Comparison of ENCODE assay signal across 8 mouse cellular contexts in genomic region chr17:25861704-25862612, GRCm38 (mm10). TPM values are rescaled to one million over a fixed set of nuclear protein-coding genes. Genes with fewer than 3 reads are reported as not detected.
DNase-seq lines count a peak whose midpoint lies in the region; ATAC-seq and TF ChIP-seq lines count a peak whose summit lies in the region.

No protein-coding gene starts in this region.

- no peak for ATAC-seq in embryonic facial prominence, embryonic 12.5 days (ENCODE audit: insufficient number of reproducible peaks, insufficient read depth, low FRiP score, low TSS enrichment)
- no peak for ATAC-seq in intestine, embryonic 14.5 days (replicated peaks; ENCODE audit: low FRiP score, low TSS enrichment, low read depth)

- H3K27ac ChIP-seq in liver, adult 2 months (replicated peaks; ENCODE audit: insufficient read depth, low read depth, low read length): peak overlapping the region; percentile 61
- peak overlapping the region; percentile 86 for H3K27ac ChIP-seq in embryonic facial prominence, embryonic 12.5 days
- H3K27ac ChIP-seq in intestine, embryonic 14.5 days (ENCODE audit: low read depth): peak overlapping the region; percentile 83

- H3K27me3 ChIP-seq in liver, adult 2 months (ENCODE audit: control insufficient read depth, insufficient read depth, low read length): no peaks in the 10 kb centered on the region
- H3K27me3 ChIP-seq in embryonic facial prominence, embryonic 12.5 days: no peaks in the 10 kb centered on the region
- no peaks in the 10 kb centered on the region for H3K27me3 ChIP-seq in intestine, embryonic 14.5 days (replicated peaks; ENCODE audit: control insufficient read depth, insufficient read depth, low read length)
- no peaks in the 10 kb centered on the region for H3K27me3 ChIP-seq in myocyte (ENCODE audit: control insufficient read depth, insufficient read depth, insufficient read length)

- no peaks in the 10 kb centered on the region for H3K9me3 ChIP-seq in embryonic facial prominence, embryonic 12.5 days
- H3K9me3 ChIP-seq in intestine, embryonic 14.5 days (ENCODE audit: control insufficient read depth, low read length): no peaks in the 10 kb centered on the region

- H3K4me3 ChIP-seq in liver, adult 2 months (ENCODE audit: insufficient read depth, low read depth, low read length): peak overlapping the region; percentile 71
- peak overlapping the region; percentile 72 for H3K4me3 ChIP-seq in embryonic facial prominence, embryonic 12.5 days
- peak overlapping the region; percentile 63 for H3K4me3 ChIP-seq in intestine, embryonic 14.5 days (ENCODE audit: low read depth, low read length)
- peak overlapping the region; percentile 32 for H3K4me3 ChIP-seq in myocyte

- H3K4me2 ChIP-seq in embryonic facial prominence, embryonic 12.5 days (replicated peaks): peak overlapping the region; percentile 89
- H3K4me2 ChIP-seq in intestine, embryonic 14.5 days (ENCODE audit: low read length): peak overlapping the region; percentile 75
- peak overlapping the region; percentile 86 for H3K4me2 ChIP-seq in myocyte (ENCODE audit: low read depth)

- TF ChIP-seq CTCF in liver, adult 2 months (IDR thresholded peaks at IDR 0.05; ENCODE audit: low read depth, low read length): no peak

- peaks cover 17% of the 10 kb centered on the region; the same call in 1 of the 2 replicates for H3K79me2 ChIP-seq in liver, adult 2 months (ENCODE audit: control insufficient read depth, insufficient read depth, low read length)
- no peaks in the 10 kb centered on the region for H3K79me2 ChIP-seq in myocyte (ENCODE audit: control insufficient read depth, insufficient read depth)

- no peak for TF ChIP-seq POLR2A in liver, adult 2 months (IDR thresholded peaks at IDR 0.05; ENCODE audit: extremely low read depth, insufficient read depth, low read length)
- no peak for TF ChIP-seq POLR2A in myocyte (IDR thresholded peaks at IDR 0.05; ENCODE audit: insufficient read length, low read depth)

- H3K36me3 ChIP-seq in liver, adult 2 months (ENCODE audit: control insufficient read depth, insufficient read depth, low read length): no peaks in the 10 kb centered on the region
- no peaks in the 10 kb centered on the region for H3K36me3 ChIP-seq in embryonic facial prominence, embryonic 12.5 days
- no peaks in the 10 kb centered on the region; the same call in 1 of the 2 replicates for H3K36me3 ChIP-seq in intestine, embryonic 14.5 days (ENCODE audit: control insufficient read depth, insufficient read depth, low read length)
- H3K36me3 ChIP-seq in myocyte (ENCODE audit: control insufficient read depth, insufficient read depth): no peaks in the 10 kb centered on the region

- DNase-seq in liver, adult 2 months (ENCODE audit: extremely low read depth, low read depth, low spot score): no peak
- DNase-seq in liver: no peak
- no peak for DNase-seq in intestine, embryonic 14.5 days (ENCODE audit: low spot score)
- no peak for DNase-seq in adrenal gland, postnatal 4 days (ENCODE audit: low spot score in 2 of 2)
- DNase-seq in layer of hippocampus, adult 9-10 months (ENCODE audit: low spot score): no peak
- no peak for DNase-seq in left cerebral cortex, adult 9 months (ENCODE audit: low spot score in 2 of 2)

- H3ac ChIP-seq in myocyte (ENCODE audit: control insufficient read depth, insufficient read length): peak overlapping the region; percentile 11

- WGBS in liver, adult 2 months: 8% methylated on average over 6 of the region's 6 CpGs
- WGBS in embryonic facial prominence, embryonic 12.5 days: 14% methylated on average over 6 of the region's 6 CpGs
- 11% methylated on average over 6 of the region's 6 CpGs for WGBS in intestine, embryonic 14.5 days

- peak overlapping the region; percentile 82 for H3K9ac ChIP-seq in liver, adult 2 months (ENCODE audit: low read depth, low read length)
- H3K9ac ChIP-seq in embryonic facial prominence, embryonic 12.5 days: peak overlapping the region; percentile 82
- H3K9ac ChIP-seq in intestine, embryonic 14.5 days (ENCODE audit: low read length): peak overlapping the region; percentile 75

- H3K4me1 ChIP-seq in liver, adult 2 months (ENCODE audit: control insufficient read depth, insufficient read depth, low read length): peaks cover 29% of the 10 kb centered on the region
- H3K4me1 ChIP-seq in embryonic facial prominence, embryonic 12.5 days: peaks cover 17% of the 10 kb centered on the region
- peaks cover 9% of the 10 kb centered on the region for H3K4me1 ChIP-seq in intestine, embryonic 14.5 days (replicated peaks; ENCODE audit: control insufficient read depth, insufficient read depth, low read length)

TF ChIP-seq in myocyte, 11 proteins besides CTCF, POLR2A, EP300 and RAD21:
- TF ChIP-seq POLR2AphosphoS2 (IDR thresholded peaks at IDR 0.05; ENCODE audit: insufficient read length, low read depth) (no peak), CEBPB (IDR thresholded peaks at IDR 0.05; ENCODE audit: insufficient read depth, poor library complexity, severe bottlenecking) (no peak), MYOD1 (IDR thresholded peaks at IDR 0.05; ENCODE audit: control insufficient read depth in 1 of 3, insufficient read length in 2 of 3, low read depth in 2 of 3) (no peak), E2F4 (IDR thresholded peaks at IDR 0.05; ENCODE audit: insufficient read depth) (no peak), TCF12 (IDR thresholded peaks at IDR 0.05; ENCODE audit: insufficient read depth, poor library complexity, severe bottlenecking) (no peak), TCF3 (IDR thresholded peaks at IDR 0.05; ENCODE audit: insufficient read length, low read depth) (no peak)

RNA-seq across cellular contexts. Expression of gene Wdr90, which starts 0.7 kb away (rescaled TPM):
- total RNA-seq in liver, adult 2 months (2014; rRNA removed): 2.7 and 3.3 TPM in 2 replicates
- polyA plus RNA-seq in liver, adult 2 months (2012; rRNA removed): 9.0 and 14.1 TPM in 2 replicates
- 36.3 and 42.0 TPM in 2 replicates for polyA plus RNA-seq in embryonic facial prominence, embryonic 12.5 days (2016; fragmentation: Nextera tagmentation; extraction: Ambion mirVana)
- polyA plus RNA-seq in intestine, embryonic 14.5 days (2014; fragmentation: Nextera tagmentation; extraction: Ambion mirVana): 18.2 and 19.8 TPM in 2 replicates
- 7.4 TPM for polyA plus RNA-seq in myocyte (2012; fragmentation: generic; extraction: Trizol)
- total RNA-seq in adrenal gland, postnatal 4 days (2021): 10 to 100 TPM; 53.1 to 58.9 TPM

RNA-seq across cellular contexts. Expression of gene Mcrip2, which starts 6.6 kb away (rescaled TPM):
- 26.1 and 36.0 TPM in 2 replicates for total RNA-seq in liver, adult 2 months (2014; rRNA removed)
- 139 and 141 TPM in 2 replicates for polyA plus RNA-seq in liver, adult 2 months (2012; rRNA removed)
- 9.0 and 10.1 TPM in 2 replicates for polyA plus RNA-seq in embryonic facial prominence, embryonic 12.5 days (2016; fragmentation: Nextera tagmentation; extraction: Ambion mirVana)
- 44.1 and 61.2 TPM in 2 replicates for polyA plus RNA-seq in intestine, embryonic 14.5 days (2014; fragmentation: Nextera tagmentation; extraction: Ambion mirVana)
- 36.7 TPM for polyA plus RNA-seq in myocyte (2012; fragmentation: generic; extraction: Trizol)
- total RNA-seq in adrenal gland, postnatal 4 days (2021): 100 to 1,000 TPM; 193 to 209 TPM

RNA-seq across cellular contexts. Expression of gene Mettl26, which starts 12.9 kb away (rescaled TPM):
- total RNA-seq in liver, adult 2 months (2014; rRNA removed): 129 and 131 TPM in 2 replicates
- 415 and 439 TPM in 2 replicates for polyA plus RNA-seq in liver, adult 2 months (2012; rRNA removed)
- 56.8 and 57.0 TPM in 2 replicates for polyA plus RNA-seq in embryonic facial prominence, embryonic 12.5 days (2016; fragmentation: Nextera tagmentation; extraction: Ambion mirVana)
- 63.2 and 64.1 TPM in 2 replicates for polyA plus RNA-seq in intestine, embryonic 14.5 days (2014; fragmentation: Nextera tagmentation; extraction: Ambion mirVana)
- polyA plus RNA-seq in myocyte (2012; fragmentation: generic; extraction: Trizol): 23.6 TPM
- 10 to 100 TPM; 80.4 to 81.3 TPM for total RNA-seq in adrenal gland, postnatal 4 days (2021)

RNA-seq across cellular contexts. Expression of gene Rhot2, which starts 17.3 kb away (rescaled TPM):
- total RNA-seq in liver, adult 2 months (2014; rRNA removed): 18.0 and 20.9 TPM in 2 replicates
- 63.0 and 71.1 TPM in 2 replicates for polyA plus RNA-seq in liver, adult 2 months (2012; rRNA removed)
- 23.0 and 26.9 TPM in 2 replicates for polyA plus RNA-seq in embryonic facial prominence, embryonic 12.5 days (2016; fragmentation: Nextera tagmentation; extraction: Ambion mirVana)
- polyA plus RNA-seq in intestine, embryonic 14.5 days (2014; fragmentation: Nextera tagmentation; extraction: Ambion mirVana): 10.4 and 11.5 TPM in 2 replicates
- polyA plus RNA-seq in myocyte (2012; fragmentation: generic; extraction: Trizol): 48.3 TPM
- total RNA-seq in adrenal gland, postnatal 4 days (2021): 10 to 100 TPM; 89.6 to 95.0 TPM

RNA-seq across cellular contexts. Expression of gene Wfikkn1, which starts 18.7 kb away (rescaled TPM):
- total RNA-seq in liver, adult 2 months (2014; rRNA removed): 0.07 and 0.09 TPM in 2 replicates
- 0.24 and 0.92 TPM in 2 replicates for polyA plus RNA-seq in liver, adult 2 months (2012; rRNA removed)
- 0.45 and 0.62 TPM in 2 replicates for polyA plus RNA-seq in embryonic facial prominence, embryonic 12.5 days (2016; fragmentation: Nextera tagmentation; extraction: Ambion mirVana)
- 0.40 and 0.69 TPM in 2 replicates for polyA plus RNA-seq in intestine, embryonic 14.5 days (2014; fragmentation: Nextera tagmentation; extraction: Ambion mirVana)
- polyA plus RNA-seq in myocyte (2012; fragmentation: generic; extraction: Trizol): 0.25 TPM
- total RNA-seq in adrenal gland, postnatal 4 days (2021): 1 to 10 TPM; 5.1 to 5.2 TPM
